Mouse (Mus musculus) MEL (cell line): ENCODE results near the gene Insrr. TPM values are rescaled to one million over a fixed set of nuclear protein-coding genes. Genes with fewer than 3 reads are reported as not detected.
A peak's percentile ranks its signal among the peaks of the same experiment; 100 is the strongest.

Experiments
- DNase-seq: peaks from one replicate; pipeline ENCODE4 v3.0.0; 2011; ENCODE audit warnings: low read depth, low spot score
- H3K27ac ChIP-seq: 2 replicates; pipeline ENCODE4 v1.5.1; 2012; ENCODE audit warnings: low read depth, mild to moderate bottlenecking, control low read depth, low read length, moderate library complexity; ENCODE audit not compliant: control insufficient read depth
- H3K27me3 ChIP-seq, 2 experiments: fragments of 150-350 bp in 1 of 2; sonication (generic) in 1 of 2; 2 replicates each; pipeline ENCODE4 v1.6.1; 2012; ENCODE audit warnings: low read length in 2 of 2, mild to moderate bottlenecking in 2 of 2, improper control_type of control experiment in 1 of 2, moderate library complexity in 1 of 2; ENCODE audit not compliant: insufficient read depth in 2 of 2, control insufficient read depth in 1 of 2
- H3K36me3 ChIP-seq, 2 experiments: 2 replicates each; pipeline ENCODE4 v1.6.1; 2012 to 2014; ENCODE audit warnings: low read length in 2 of 2, improper control_type of control experiment in 1 of 2, inconsistent platforms in 1 of 2, mild to moderate bottlenecking in 1 of 2; ENCODE audit not compliant: insufficient read depth in 2 of 2, control insufficient read depth in 1 of 2
- H3K4me1 ChIP-seq, 2 experiments: fragments of 150-350 bp in 1 of 2; sonication (generic) in 1 of 2; 2 replicates each; pipeline ENCODE4 v1.6.1; 2012; ENCODE audit warnings: low read length in 2 of 2, improper control_type of control experiment in 1 of 2, mild to moderate bottlenecking in 1 of 2; ENCODE audit not compliant: insufficient read depth in 2 of 2, control insufficient read depth in 1 of 2
- H3K4me3 ChIP-seq, 2 experiments: fragments of 150-350 bp in 1 of 2; sonication (generic) in 1 of 2; 2 replicates each; pipeline ENCODE4 v1.5.1; 2012; ENCODE audit warnings: low read depth in 2 of 2, low read length in 2 of 2, mild to moderate bottlenecking in 2 of 2, moderate library complexity in 2 of 2, control low read depth in 1 of 2, improper control_type of control experiment in 1 of 2; ENCODE audit not compliant: control insufficient read depth in 1 of 2, insufficient read depth in 1 of 2
- H3K79me2 ChIP-seq: 2 replicates; pipeline ENCODE4 v1.6.1; 2012; ENCODE audit warnings: mild to moderate bottlenecking, low read length, moderate library complexity; ENCODE audit not compliant: control insufficient read depth, poor library complexity, insufficient read depth
- H3K9ac ChIP-seq: 2 replicates; pipeline ENCODE4 v1.6.1; 2012; ENCODE audit warnings: low read depth, mild to moderate bottlenecking, control low read depth, low read length, moderate library complexity; ENCODE audit not compliant: control insufficient read depth, poor library complexity, severe bottlenecking
- H3K9me3 ChIP-seq: fragments of 150-350 bp; sonication (generic); replicated peaks from 2 replicates; pipeline ENCODE4 v1.6.1; 2012; ENCODE audit warnings: mild to moderate bottlenecking, low read length, improper control_type of control experiment, moderate library complexity; ENCODE audit not compliant: insufficient read depth
- CHD1 ChIP-seq: IDR thresholded peaks from 2 replicates; pipeline ENCODE4 v1.6.1; 2012; ENCODE audit warnings: low read depth, mild to moderate bottlenecking, inconsistent platforms, low read length, improper control_type of control experiment
- CHD2 ChIP-seq: IDR thresholded peaks from 2 replicates; pipeline ENCODE4 v1.6.1; 2011; ENCODE audit warnings: low read length, improper control_type of control experiment
- E2F4 ChIP-seq: IDR thresholded peaks from 2 replicates; pipeline ENCODE4 v1.6.1; 2011; ENCODE audit warnings: low read depth, low read length, improper control_type of control experiment, borderline replicate concordance
- ELF1 ChIP-seq: IDR thresholded peaks from 2 replicates; pipeline ENCODE4 v1.6.1; 2014; ENCODE audit warnings: low read depth, mild to moderate bottlenecking, inconsistent platforms, low read length, improper control_type of control experiment, moderate library complexity
- ETS1 ChIP-seq: IDR thresholded peaks from 2 replicates; pipeline ENCODE4 v1.6.1; 2012; ENCODE audit warnings: low read depth, mild to moderate bottlenecking, inconsistent platforms, low read length, improper control_type of control experiment, moderate library complexity
- GATA1 ChIP-seq: IDR thresholded peaks from 2 replicates; pipeline ENCODE4 v1.6.1; 2011; ENCODE audit warnings: low read depth, low read length, improper control_type of control experiment
- HCFC1 ChIP-seq: IDR thresholded peaks from 2 replicates; pipeline ENCODE4 v1.6.1; 2012; ENCODE audit warnings: low read depth, mild to moderate bottlenecking, inconsistent platforms, low read length, improper control_type of control experiment, moderate library complexity
- KAT2A ChIP-seq: conservative IDR thresholded peaks from 2 replicates; pipeline ENCODE4 v1.6.1; 2012; ENCODE audit warnings: low read depth, low read length, improper control_type of control experiment, inconsistent platforms
- MAFK ChIP-seq: IDR thresholded peaks from 2 replicates; pipeline ENCODE4 v1.6.1; 2011; ENCODE audit warnings: low read depth, mild to moderate bottlenecking, low read length, improper control_type of control experiment, borderline replicate concordance
- MYB ChIP-seq: IDR thresholded peaks from 2 replicates; pipeline ENCODE4 v1.6.1; 2011; ENCODE audit warnings: mild to moderate bottlenecking, low read depth, low read length, improper control_type of control experiment
- NELFE ChIP-seq: IDR thresholded peaks from 2 replicates; pipeline ENCODE4 v1.6.1; 2011; ENCODE audit warnings: low read depth, low read length, improper control_type of control experiment
- NRF1 ChIP-seq: IDR thresholded peaks from 2 replicates; pipeline ENCODE4 v1.6.1; 2014; ENCODE audit warnings: low read depth, mild to moderate bottlenecking, inconsistent platforms, low read length, improper control_type of control experiment, moderate library complexity; ENCODE audit not compliant: poor library complexity, insufficient read depth, severe bottlenecking
- POLR2AphosphoS5 ChIP-seq: IDR thresholded peaks from 2 replicates; pipeline ENCODE4 v1.6.1; 2012; ENCODE audit warnings: low read depth, borderline replicate concordance, mild to moderate bottlenecking, inconsistent platforms, low read length, moderate library complexity, mixed read lengths
- RAD21 ChIP-seq: IDR thresholded peaks from 2 replicates; pipeline ENCODE4 v1.6.1; 2011; ENCODE audit warnings: mild to moderate bottlenecking, low read depth, low read length, improper control_type of control experiment
- RCOR1 ChIP-seq: IDR thresholded peaks from 2 replicates; pipeline ENCODE4 v1.6.1; 2012; ENCODE audit warnings: low read depth, mild to moderate bottlenecking, inconsistent platforms, low read length, improper control_type of control experiment
- SMC3 ChIP-seq: IDR thresholded peaks from 2 replicates; pipeline ENCODE4 v1.6.1; 2011; ENCODE audit warnings: low read depth, low read length, improper control_type of control experiment
- TBP ChIP-seq: IDR thresholded peaks from 2 replicates; pipeline ENCODE4 v1.8.0; 2011; ENCODE audit warnings: low read depth, low read length, improper control_type of control experiment
- TCF12 ChIP-seq: IDR thresholded peaks from 2 replicates; pipeline ENCODE4 v1.6.1; 2014; ENCODE audit warnings: low read depth, mild to moderate bottlenecking, inconsistent platforms, low read length, improper control_type of control experiment, moderate library complexity
- USF2 ChIP-seq, 2 experiments: IDR thresholded peaks; 2 replicates each; pipeline ENCODE4 v1.6.1; 2011 to 2012; ENCODE audit warnings: improper control_type of control experiment in 2 of 2, low read length in 2 of 2, borderline replicate concordance in 1 of 2, inconsistent platforms in 1 of 2, low read depth in 1 of 2, mild to moderate bottlenecking in 1 of 2; ENCODE audit not compliant: insufficient read depth in 1 of 2
- ZC3H11A ChIP-seq: IDR thresholded peaks from 2 replicates; pipeline ENCODE4 v1.6.1; 2012; ENCODE audit warnings: low read depth, mild to moderate bottlenecking, inconsistent platforms, low read length, improper control_type of control experiment
- ZNF384 ChIP-seq: IDR thresholded peaks from 2 replicates; pipeline ENCODE4 v1.6.1; 2012; ENCODE audit warnings: low read depth, mild to moderate bottlenecking, inconsistent platforms, low read length, improper control_type of control experiment
- polyA plus RNA-seq, 2 experiments: library from polyadenylated mRNA; stranded (reverse) in 1 of 2; unstranded in 1 of 2; fragments of >175 nt in 1 of 2; fragments of >200 nt in 1 of 2; gene quantifications; 2 replicates each; pipeline versions ENCODE4 v1.2.1 to v1.2.4; 2012; ENCODE audit warnings: low replicate concordance in 2 of 2, low read depth in 1 of 2; ENCODE audit not compliant: insufficient read length in 2 of 2, insufficient read depth in 1 of 2, missing spikeins in 1 of 2
- total RNA-seq: library from RNA; depleted of rRNA; stranded (reverse); fragments of 300-350 nt; gene quantifications from 2 replicates; pipeline ENCODE4 v1.2.3, GENCODE M21; 2012

Gene Insrr
- total and polyA plus RNA-seq, 3 experiments = 0.77 to 3.7 TPM; not detected in 1

GRCm38 (mm10) chr3:87749036-87749435, 47.7 kb upstream of the Insrr start (continued):
- TF ChIP-seq ZC3H11A (no peak), NELFE (no peak), MAFK (no peak), E2F4 (no peak), USF2 (IDR thresholded peaks at IDR 0.05; ENCODE audit: borderline replicate concordance in 1 of 2, insufficient read depth in 1 of 2, low read depth in 1 of 2, low read length in 2 of 2) (no peak), SMC3 (peak; percentile 51), TCF12 (no peak), ELF1 (no peak), HCFC1 (no peak), CHD1 (no peak), MYB (no peak), CHD2 (no peak), NRF1 (no peak), TBP (no peak), GATA1 (no peak)

DNA sequence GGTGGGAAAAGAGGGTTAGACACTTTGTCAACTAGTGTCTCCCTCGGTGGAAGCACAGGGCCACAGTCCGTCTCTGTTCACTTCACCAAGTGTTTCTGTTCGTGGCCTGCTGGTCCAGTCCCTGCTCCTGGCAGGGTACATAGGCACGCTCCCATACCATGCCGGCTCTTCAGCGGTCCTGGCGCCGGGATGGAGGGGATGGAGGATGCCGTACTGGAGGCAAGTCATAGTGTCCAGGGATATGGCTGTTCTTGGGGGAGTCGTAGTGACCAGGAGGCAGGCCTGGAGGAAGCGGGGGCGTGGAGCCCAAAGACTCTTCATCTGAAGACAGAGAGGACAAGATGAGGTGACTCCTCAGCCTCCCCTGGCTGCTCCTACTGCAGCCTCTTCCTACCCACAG, 46.8 kb upstream of the Insrr start:
- Histone ChIP-seq H3K79me2 (no peaks in the 10 kb centered on the region), H3K9me3 (no peaks in the 10 kb centered on the region), H3K36me3 (no peaks in the 10 kb centered on the region), H3K4me3 (no peak overlapping the region), H3K9ac (no peak overlapping the region), H3K27me3 (0 out of 4 replicates have a peak, but pooled peaks cover 0 to 1% of the 10 kb centered on the region in 2 experiments), H3K27ac (no peak overlapping the region), H3K4me1 (no peaks in the 10 kb centered on the region)
- TF ChIP-seq ETS1 = no peak
- TF ChIP-seq KAT2A = no peak
- TF ChIP-seq ZNF384 = no peak
- TF ChIP-seq CHD1 = no peak
- no peak for TF ChIP-seq ZC3H11A
- no peak for TF ChIP-seq RCOR1
- no peak for TF ChIP-seq SMC3
- no peak for TF ChIP-seq NELFE
- no peak for TF ChIP-seq TBP
- TF ChIP-seq RAD21 = no peak
- TF ChIP-seq POLR2AphosphoS5 = no peak
- TF ChIP-seq TCF12 = no peak
- DNase-seq = no peak
